Mouse (Mus musculus) E14TG2a.4 (cell line): Measurements from ENCODE around the gene Arhgef11.

Source experiments
- H3K27me3 ChIP-seq: 2 replicates; pipeline ENCODE4 v1.6.1; 2014; ENCODE audit warnings: low read length, control low read depth; ENCODE audit not compliant: insufficient read depth
- H3K36me3 ChIP-seq: 2 replicates; pipeline ENCODE4 v1.6.1; 2014; ENCODE audit warnings: low read length, control low read depth; ENCODE audit not compliant: insufficient read depth
- H3K4me1 ChIP-seq: replicated peaks from 2 replicates; pipeline ENCODE4 v1.6.1; 2014; ENCODE audit warnings: low read depth, low read length, control low read depth
- H3K4me3 ChIP-seq: replicated peaks from 2 replicates; pipeline ENCODE4 v1.5.1; 2014; ENCODE audit warnings: mild to moderate bottlenecking, low read length
- H3K9me3 ChIP-seq: 2 replicates; pipeline ENCODE4 v1.6.1; 2014; ENCODE audit warnings: low read length, control low read depth
- CTCF ChIP-seq: conservative IDR thresholded peaks from 2 replicates; pipeline ENCODE4 v1.5.1; 2014; ENCODE audit warnings: low read length
- NANOG ChIP-seq: IDR thresholded peaks from 2 replicates; pipeline ENCODE4 v1.6.1; 2014; ENCODE audit warnings: borderline replicate concordance, low read length, mixed read lengths
- POU5F1 ChIP-seq: IDR thresholded peaks from 2 replicates; pipeline ENCODE4 v1.6.1; 2014; ENCODE audit warnings: low read length, borderline replicate concordance

The Arhgef11 gene

DNA sequence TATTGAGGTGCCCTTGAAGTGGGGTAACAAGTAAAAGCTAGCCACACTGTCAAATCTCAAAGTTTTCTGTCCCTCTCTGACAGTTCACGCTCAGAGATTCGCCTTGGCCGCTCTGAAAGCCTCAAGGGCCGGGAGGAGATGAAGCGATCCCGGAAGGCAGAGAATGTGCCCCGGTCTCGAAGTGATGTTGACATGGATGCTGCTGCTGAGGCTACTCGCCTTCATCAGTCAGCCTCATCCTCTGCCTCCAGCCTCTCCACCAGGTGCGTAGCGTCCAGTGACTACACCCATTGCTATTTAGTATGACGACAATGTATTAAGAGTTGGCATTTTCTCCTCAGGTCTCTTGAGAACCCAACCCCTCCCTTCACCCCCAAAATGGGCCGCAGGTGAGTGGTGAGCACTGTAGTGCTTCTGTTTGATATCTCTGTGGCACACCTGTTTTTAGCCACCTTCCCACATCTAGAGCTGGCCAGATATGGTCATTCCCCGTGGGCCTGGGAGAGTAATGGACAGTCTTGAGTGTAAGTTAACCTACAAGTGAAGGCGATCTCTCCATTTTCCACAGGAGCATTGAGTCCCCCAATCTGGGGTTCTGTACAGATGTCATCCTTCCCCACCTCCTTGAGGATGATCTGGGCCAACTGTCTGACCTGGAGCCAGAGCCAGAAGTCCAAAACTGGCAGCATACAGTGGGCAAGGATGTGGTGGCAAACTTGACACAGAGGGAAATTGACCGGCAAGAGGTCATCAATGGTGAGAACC is 108.2 kb downstream of the Arhgef11 start:
- Histone ChIP-seq H3K4me3 (no peak overlapping the region), H3K27me3 (no peaks in the 10 kb centered on the region), H3K4me1 (no peaks in the 10 kb centered on the region), H3K36me3 (peaks cover 91% of the 10 kb centered on the region), H3K9me3 (no peaks in the 10 kb centered on the region)
- TF ChIP-seq NANOG (no peak), POU5F1 (no peak), CTCF (no peak)

DNA sequence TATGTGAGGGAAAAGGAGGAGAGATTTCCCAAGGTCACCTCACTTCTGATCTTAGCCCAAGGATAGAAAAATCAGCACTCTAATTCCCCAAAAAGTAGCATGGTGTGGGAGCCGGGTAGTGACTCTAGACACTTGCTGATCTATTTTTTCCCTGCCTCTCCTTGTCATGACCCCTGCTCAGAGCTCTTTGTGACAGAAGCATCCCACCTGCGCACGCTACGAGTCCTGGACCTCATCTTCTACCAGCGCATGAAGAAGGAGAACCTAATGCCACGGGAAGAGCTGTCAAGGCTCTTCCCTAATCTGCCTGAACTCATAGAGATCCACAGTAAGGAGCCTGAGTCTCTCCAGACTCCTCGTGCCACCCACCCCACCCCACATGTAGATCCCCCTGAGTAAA is 108.8 kb downstream of the Arhgef11 start:
- peaks cover 91% of the 10 kb centered on the region for H3K36me3 ChIP-seq
- H3K9me3 ChIP-seq = no peaks in the 10 kb centered on the region
- no peaks in the 10 kb centered on the region for H3K4me1 ChIP-seq
- H3K4me3 ChIP-seq = no peak overlapping the region
- TF ChIP-seq NANOG (no peak), CTCF (no peak), POU5F1 (no peak)
- no peaks in the 10 kb centered on the region for H3K27me3 ChIP-seq

DNA sequence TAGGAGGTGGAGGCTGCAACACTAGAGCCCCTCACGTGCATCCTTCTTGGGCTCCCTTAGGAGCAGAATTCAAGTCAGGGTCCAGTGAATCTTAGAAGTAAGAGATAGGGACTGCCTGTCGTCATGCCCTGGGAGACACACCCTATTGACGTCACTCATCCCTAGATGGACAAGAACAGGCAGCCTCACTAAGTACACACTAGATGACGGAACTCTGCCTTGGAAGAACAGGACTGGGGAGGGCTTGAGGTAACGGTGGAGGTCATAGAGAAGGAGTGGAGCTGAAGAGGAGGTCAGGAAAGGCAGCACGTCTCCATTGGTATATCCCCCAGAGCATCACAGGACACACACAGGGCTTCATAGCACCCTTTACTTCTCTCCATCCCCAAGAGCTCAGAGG is 111.3 kb downstream of the Arhgef11 start:
- no peak for TF ChIP-seq CTCF
- TF ChIP-seq POU5F1 = no peak
- TF ChIP-seq NANOG = no peak
- Histone ChIP-seq H3K4me3 (no peak overlapping the region), H3K27me3 (no peaks in the 10 kb centered on the region), H3K4me1 (no peaks in the 10 kb centered on the region), H3K36me3 (peaks cover 95% of the 10 kb centered on the region), H3K9me3 (no peaks in the 10 kb centered on the region)

DNA sequence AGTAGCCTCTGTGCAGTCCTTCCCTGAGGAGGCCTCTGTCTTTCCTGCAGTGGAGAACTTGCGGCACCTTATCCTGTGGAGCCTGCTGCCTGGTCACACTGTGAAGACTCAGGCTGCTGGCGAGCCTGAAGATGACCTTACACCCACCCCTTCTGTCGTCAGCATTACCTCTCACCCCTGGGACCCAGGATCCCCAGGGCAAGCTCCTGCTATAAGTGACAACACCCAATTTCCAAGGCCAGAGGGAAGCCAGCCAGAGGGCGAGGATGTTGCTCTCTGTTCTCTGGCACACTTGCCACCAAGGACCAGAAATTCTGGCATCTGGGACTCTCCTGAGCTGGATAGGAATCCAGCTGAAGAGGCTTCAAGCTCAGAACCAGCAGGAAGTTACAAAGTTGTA is 115.7 kb downstream of the Arhgef11 start:
- Histone ChIP-seq H3K4me1 (peaks cover 3% of the 10 kb centered on the region; the same call in 1 of the 2 replicates), H3K36me3 (peaks cover 95% of the 10 kb centered on the region), H3K4me3 (no peak overlapping the region), H3K9me3 (no peaks in the 10 kb centered on the region), H3K27me3 (no peaks in the 10 kb centered on the region)
- TF ChIP-seq NANOG (no peak), CTCF (no peak), POU5F1 (no peak)

DNA sequence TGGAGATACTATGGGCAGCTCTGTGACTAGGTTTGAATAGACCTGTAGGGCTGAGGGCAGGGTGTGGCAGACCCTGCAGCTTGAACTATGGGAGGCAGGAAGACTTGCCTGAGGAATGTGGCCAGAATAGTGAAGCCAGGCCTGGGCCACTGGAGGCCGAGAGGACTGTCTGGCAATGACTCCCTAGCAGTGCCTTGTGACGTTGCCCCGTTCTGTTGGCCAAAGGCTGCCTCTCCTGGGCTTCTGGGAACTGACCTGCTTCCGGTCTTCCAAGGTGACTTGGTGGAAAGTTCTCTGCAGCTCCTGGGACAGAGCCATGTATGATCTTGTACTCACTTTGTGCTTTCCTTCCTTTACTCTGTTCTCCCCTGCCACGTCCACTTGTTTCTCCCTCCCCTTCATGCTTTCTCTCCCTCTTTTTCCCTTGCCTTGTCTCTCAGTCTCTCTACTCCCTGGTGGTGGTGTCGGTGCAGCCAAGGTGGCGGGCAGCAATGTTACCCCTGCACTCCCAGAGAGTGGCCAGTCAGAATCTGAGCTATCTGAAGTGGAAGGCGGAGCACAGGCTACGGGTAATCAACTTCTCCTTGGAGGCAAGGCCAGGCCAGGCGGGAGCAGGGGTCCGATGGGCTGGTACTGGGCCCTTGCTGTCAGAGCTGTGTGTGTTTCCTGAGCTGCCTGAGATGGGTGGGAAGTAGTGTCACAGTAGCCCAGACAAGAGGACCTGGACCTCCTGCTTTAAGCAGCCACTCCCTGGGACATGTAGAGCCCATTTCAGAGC is 116.8 kb downstream of the Arhgef11 start:
- TF ChIP-seq POU5F1 (no peak), NANOG (no peak), CTCF (no peak)
- peaks cover 8% of the 10 kb centered on the region for H3K4me1 ChIP-seq
- H3K4me3 ChIP-seq = no peak overlapping the region
- peaks cover 93% of the 10 kb centered on the region for H3K36me3 ChIP-seq
- no peaks in the 10 kb centered on the region for H3K27me3 ChIP-seq
- H3K9me3 ChIP-seq = no peaks in the 10 kb centered on the region

DNA sequence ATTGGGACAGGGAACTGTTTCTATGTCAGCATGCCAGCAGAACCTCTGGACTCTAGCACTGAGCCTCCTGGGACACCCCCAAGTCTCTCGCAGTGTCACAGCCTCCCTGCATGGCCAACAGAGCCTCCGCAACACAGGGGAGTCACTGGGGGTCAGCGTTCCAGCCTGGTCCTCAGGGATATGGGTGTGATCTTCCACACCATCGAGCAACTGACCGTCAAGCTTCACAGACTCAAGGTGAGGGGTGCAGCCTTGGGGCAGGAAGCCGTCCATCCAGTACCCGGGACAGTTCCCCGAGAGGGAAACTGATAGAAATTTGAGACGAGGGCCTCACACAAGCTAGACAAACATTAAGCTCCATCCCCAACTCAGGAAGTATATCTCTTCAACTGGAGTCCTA is 118.0 kb downstream of the Arhgef11 start:
- Histone ChIP-seq H3K27me3 (no peaks in the 10 kb centered on the region), H3K9me3 (no peaks in the 10 kb centered on the region), H3K4me1 (peaks cover 8% of the 10 kb centered on the region), H3K4me3 (no peak overlapping the region), H3K36me3 (peaks cover 81% of the 10 kb centered on the region)
- TF ChIP-seq CTCF (no peak), POU5F1 (no peak), NANOG (no peak)

DNA sequence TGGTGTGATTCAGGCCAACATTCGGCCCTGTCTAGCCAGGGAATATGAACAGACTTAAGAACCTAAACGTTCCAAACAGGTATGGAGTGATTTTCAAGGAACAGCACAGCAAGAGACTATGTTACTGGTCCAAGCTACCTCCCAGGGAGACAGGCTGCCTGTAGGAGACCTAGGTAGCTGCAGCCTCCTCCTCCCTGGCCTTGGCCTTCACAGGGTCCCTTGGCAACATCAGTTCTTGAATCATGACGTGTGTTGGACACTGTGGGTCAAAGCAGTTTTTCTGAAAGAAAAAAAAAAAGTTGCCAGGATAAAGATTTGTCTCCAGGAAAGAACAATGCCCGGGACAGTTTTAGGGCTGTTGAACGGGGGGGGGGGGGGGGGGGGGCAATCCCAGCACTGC is 121.5 kb downstream of the Arhgef11 start:
- peaks cover 48% of the 10 kb centered on the region for H3K36me3 ChIP-seq
- peaks cover 14% of the 10 kb centered on the region for H3K4me1 ChIP-seq
- no peak overlapping the region for H3K4me3 ChIP-seq
- no peaks in the 10 kb centered on the region for H3K27me3 ChIP-seq
- H3K9me3 ChIP-seq = no peaks in the 10 kb centered on the region
- TF ChIP-seq POU5F1 = no peak
- TF ChIP-seq NANOG = no peak
- TF ChIP-seq CTCF = no peak

DNA sequence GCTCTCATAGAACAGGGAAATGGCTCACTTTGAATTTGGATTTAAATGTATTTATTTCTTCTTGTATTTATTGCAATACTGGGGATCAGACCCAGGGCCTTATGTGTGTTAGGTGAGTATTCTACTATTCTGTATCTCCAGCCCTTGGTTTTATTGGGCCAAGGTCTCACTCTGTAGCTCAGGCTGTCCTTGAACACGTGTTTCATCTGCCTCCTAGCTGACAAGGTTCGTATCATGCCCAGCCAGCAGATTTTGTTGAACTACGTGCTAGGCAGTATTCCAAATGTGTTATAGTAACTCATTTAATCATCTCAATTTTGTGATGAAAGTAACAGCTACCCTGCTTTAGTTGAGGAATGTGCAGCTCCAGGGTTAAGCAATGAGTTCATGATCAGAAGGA is 124.7 kb downstream of the Arhgef11 start:
- peaks cover 19% of the 10 kb centered on the region for H3K27me3 ChIP-seq
- H3K4me3 ChIP-seq = no peak overlapping the region
- no peak for TF ChIP-seq CTCF
- no peak for TF ChIP-seq POU5F1
- TF ChIP-seq NANOG = no peak
- H3K36me3 ChIP-seq = peaks cover 17% of the 10 kb centered on the region
- H3K4me1 ChIP-seq = peaks cover 24% of the 10 kb centered on the region
- no peaks in the 10 kb centered on the region for H3K9me3 ChIP-seq
